ENCODE assay signal across 15 mouse cellular contexts in the genomic region with DNA sequence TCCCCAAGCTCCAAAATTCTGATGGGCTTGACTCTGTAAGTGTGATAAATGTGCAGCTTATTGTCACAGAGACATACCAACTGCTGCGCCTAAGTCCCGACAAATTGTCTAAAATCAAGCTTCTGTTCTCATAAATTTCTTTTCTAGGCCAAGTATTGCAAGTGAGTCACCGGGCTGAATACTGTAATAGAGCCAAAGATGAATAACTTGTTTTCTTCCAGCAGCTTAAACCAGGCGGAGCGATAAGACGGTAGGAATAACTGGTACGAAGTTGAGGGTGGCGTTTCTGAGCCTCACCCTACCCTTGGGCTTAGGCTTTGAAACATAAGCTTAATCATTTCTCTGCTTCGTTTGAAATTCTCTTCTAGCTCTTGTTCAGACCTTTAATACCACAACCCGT.
A peak's percentile ranks its signal among the peaks of the same experiment; 100 is the strongest.
DNase-seq lines count a peak whose midpoint lies in the region; ATAC-seq lines count a peak whose summit lies in the region.
"Had no signal": no experiment of that assay in that cellular context is flagged by ENCODE, and none has a peak within 500 bp of the region (broad histone marks: within the 10 kb centered on the region; RNA-seq: fewer than 3 reads in every experiment).

No protein-coding gene starts in this region.

- H3K36me3 ChIP-seq in hindbrain, embryonic 14.5 days (replicated peaks; ENCODE audit: control insufficient read depth, insufficient read depth), result peaks cover 13% of the 10 kb centered on the region
- H3K36me3 ChIP-seq: G1E; kidney, embryonic 15.5 days had no signal

- H3K27me3 ChIP-seq in hindbrain, embryonic 14.5 days (ENCODE audit: control insufficient read depth, insufficient read depth, low read length), result no peaks in the 10 kb centered on the region
- H3K27me3 ChIP-seq: hindbrain, embryonic 13.5 days; kidney, embryonic 15.5 days had no signal

- no peak for ATAC-seq in hindbrain, embryonic 14.5 days (ENCODE audit: low FRiP score)
- ATAC-seq: liver, postnatal 0 days had no signal

- WGBS in hindbrain, embryonic 14.5 days, result 80% methylated on average over 10 of the region's 10 CpGs

- no peak overlapping the region for H3K4me3 ChIP-seq in hindbrain, embryonic 14.5 days (replicated peaks; ENCODE audit: low read length)
- H3K4me3 ChIP-seq: forebrain, embryonic 10.5 days; heart, adult 2 months; hindbrain, embryonic 13.5 days; kidney, embryonic 15.5 days had no signal

- no peaks in the 10 kb centered on the region for H3K9me3 ChIP-seq in hindbrain, embryonic 14.5 days (ENCODE audit: control insufficient read depth, low read length)
- H3K9me3 ChIP-seq: forebrain, embryonic 10.5 days; G1E; hindbrain, embryonic 13.5 days; kidney, embryonic 15.5 days had no signal

- H3K27ac ChIP-seq in hindbrain, embryonic 14.5 days, result no peak overlapping the region
- H3K27ac ChIP-seq: forebrain, embryonic 10.5 days; heart, adult 2 months; kidney, embryonic 15.5 days had no signal

- peaks cover 17% of the 10 kb centered on the region for H3K4me1 ChIP-seq in hindbrain, embryonic 14.5 days (replicated peaks; ENCODE audit: control insufficient read depth, insufficient read depth, low read length)

- peak; percentile 60 for DNase-seq in adrenal gland, adult 2 months
- DNase-seq in adrenal gland, postnatal 4 days (ENCODE audit: low spot score in 2 of 2), result no peak
- peak; percentile 51 for DNase-seq in kidney, adult 9 months
- no peak for DNase-seq in kidney, adult 11 months
- peak; percentile 15 to 38 for DNase-seq in right cerebral cortex, adult 2 months (ENCODE audit: low spot score in 2 of 2)
- no peak for DNase-seq in right cerebral cortex, postnatal 4 days
- no peak for DNase-seq in cerebellum, adult 9-11 months
- no peak for DNase-seq in hindbrain, embryonic 14.5 days (ENCODE audit: low spot score)
- DNase-seq: cerebellum, adult 11 months; heart, adult 2 months; liver, postnatal 0 days had no signal

- H3K4me2 ChIP-seq in hindbrain, embryonic 14.5 days (replicated peaks), result no peak overlapping the region
- H3K4me2 ChIP-seq: hindbrain, embryonic 13.5 days; kidney, embryonic 15.5 days had no signal

- no peak overlapping the region for H3K9ac ChIP-seq in hindbrain, embryonic 14.5 days
- H3K9ac ChIP-seq: hindbrain, embryonic 13.5 days; kidney, embryonic 15.5 days; liver, postnatal 0 days had no signal

Comparison
In these comparisons a context has a peak if more than half of its experiments do, and no peak if none do; other contexts are left out.
1. DNase-seq: peak in adrenal gland, adult 2 months (single experiment), kidney, adult 9 months (single experiment) and right cerebral cortex, adult 2 months (2 of 2); none in adrenal gland, postnatal 4 days (0 of 2), kidney, adult 11 months (single experiment), right cerebral cortex, postnatal 4 days (single experiment), cerebellum, adult 9-11 months (single experiment) and hindbrain, embryonic 14.5 days (single experiment).